Mouse (Mus musculus) left cerebral cortex, adult 2 months (tissue): Measurements from ENCODE around the gene Rbm31y. TPM values are rescaled to one million over a fixed set of nuclear protein-coding genes. Genes with fewer than 3 reads are reported as not detected.
"Not testable (repeated sequence)": the region's sequence is repeated elsewhere in the genome, so short reads cannot be mapped to it uniquely, and the experiment has no call there.

Experiments
- DNase-seq, 2 experiments: peaks; one replicate each; pipeline ENCODE4 v3.0.0; 2021 to 2022; ENCODE audit warnings: low spot score in 2 of 2, mixed read lengths in 1 of 2; ENCODE audit errors: extremely low spot score in 1 of 2
- H3K27ac ChIP-seq: fragments of 200-600 bp; 2 replicates; pipeline ENCODE4 v1.8.1; 2022
- H3K4me3 ChIP-seq: fragments of 200-600 bp; 2 replicates; pipeline ENCODE4 v1.8.1; 2022
- intact Hi-C: fragments of 180-260 bp; cut with DNase I; formaldehyde crosslinking; loops from one replicate; pipeline ENCODE4 v1.15.1; 2025
- long read RNA-seq, 2 experiments: library from polyadenylated mRNA; stranded (forward); transcript quantifications; one replicate each; pipeline ENCODE4 v2.0.0; 2021; ENCODE audit warnings: borderline mapping rate in 2 of 2
- total RNA-seq, 2 experiments: library from RNA; stranded (reverse); gene quantifications; 2 replicates each; pipeline ENCODE4 v1.2.3; 2021

The Rbm31y gene
- not detected for total RNA-seq
- long read RNA-seq, experiment 1 = 0 reads
- long read RNA-seq, experiment 2 = 0 reads

GRCm38 (mm10) chrY:17400461-17400860 is at the start of gene Rbm31y:
TSS of gene Rbm31y (plus strand) at chrY:17400761.
- intact Hi-C loops, H3K27ac ChIP-seq: not testable (repeated sequence)

More at GRCm38 (mm10) chrY:17400461-17400860, at the start of gene Rbm31y:
- H3K4me3 ChIP-seq, DNase-seq: not testable (repeated sequence)
